Mouse (Mus musculus) ovary, postnatal 10 days (tissue): Measurements from ENCODE around the gene Pamr1.

Source experiments
- DNase-seq: peaks from one replicate; pipeline ENCODE4 v3.0.0; 2022; ENCODE audit warnings: low spot score

Gene Pamr1

DNA sequence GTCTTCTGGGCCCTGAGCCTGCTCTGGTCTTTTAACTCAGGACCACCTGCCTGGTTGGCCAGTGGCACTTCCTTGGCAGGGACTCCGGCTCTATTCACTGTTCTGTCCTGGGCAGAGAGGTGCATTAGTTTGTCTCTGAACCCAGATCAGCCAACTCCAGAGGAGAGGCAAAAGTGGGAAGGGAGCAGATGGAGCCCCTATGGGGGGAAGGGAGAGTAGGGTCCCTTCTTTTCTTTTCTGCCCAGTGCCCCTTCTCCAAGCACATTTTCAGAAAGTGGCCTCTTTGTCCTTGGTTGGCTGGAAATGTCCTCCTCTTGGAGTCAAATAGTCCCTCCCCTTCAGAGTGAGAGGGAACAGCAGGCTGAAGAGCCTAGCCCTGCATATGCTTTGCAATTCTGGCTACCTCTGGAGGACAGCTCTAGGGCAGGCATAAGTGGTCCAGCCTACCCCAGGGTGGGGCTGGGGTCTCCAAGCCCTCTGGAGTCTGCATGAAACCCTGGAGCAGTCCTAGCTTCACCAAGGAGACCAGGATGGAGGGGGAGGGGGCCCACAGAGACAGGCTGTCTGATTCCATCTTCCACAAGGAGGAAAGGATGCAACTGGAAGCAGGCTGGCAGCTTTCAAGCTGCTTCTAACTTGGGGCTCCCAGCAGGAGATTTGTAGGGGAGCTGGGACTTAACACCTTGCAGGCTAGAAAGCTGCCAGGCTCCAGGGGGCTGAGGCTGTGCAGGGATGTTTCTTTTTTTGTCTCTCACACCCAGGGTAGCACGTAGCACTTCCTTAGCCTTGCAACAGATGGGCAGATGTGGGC lies 49.3 kb downstream of the Pamr1 start:
- no peak for DNase-seq

DNA sequence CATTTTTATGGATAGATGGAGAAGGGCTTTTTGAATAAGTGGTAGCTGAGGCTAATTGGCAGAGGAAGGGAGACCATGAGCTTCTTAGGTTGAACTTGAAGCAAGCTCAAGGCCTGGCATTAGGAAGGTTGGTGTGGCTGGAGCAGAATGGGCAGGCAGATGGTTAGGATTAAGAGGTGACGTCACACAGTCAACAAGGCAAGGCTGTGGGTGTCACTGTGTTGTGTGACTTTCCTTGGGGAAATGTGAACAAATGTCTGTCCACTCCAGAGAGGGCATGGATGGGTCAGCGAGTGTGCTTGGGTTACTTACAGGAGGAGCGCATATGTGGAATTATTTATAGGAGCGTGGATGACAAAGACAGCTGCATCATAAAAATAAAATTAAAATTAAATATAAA lies 50.7 kb downstream of the Pamr1 start:
- DNase-seq, result no peak

GRCm38 (mm10) chr2:102610485-102610884 lies 60.7 kb downstream of the Pamr1 start:
- DNase-seq, result no peak

- DNase-seq, result no peak
Observed at GRCm38 (mm10) chr2:102616637-102617036, 66.8 kb downstream of the Pamr1 start.

- DNase-seq, result no peak
Observed at GRCm38 (mm10) chr2:102620744-102621429, 71.1 kb downstream of the Pamr1 start.

DNA sequence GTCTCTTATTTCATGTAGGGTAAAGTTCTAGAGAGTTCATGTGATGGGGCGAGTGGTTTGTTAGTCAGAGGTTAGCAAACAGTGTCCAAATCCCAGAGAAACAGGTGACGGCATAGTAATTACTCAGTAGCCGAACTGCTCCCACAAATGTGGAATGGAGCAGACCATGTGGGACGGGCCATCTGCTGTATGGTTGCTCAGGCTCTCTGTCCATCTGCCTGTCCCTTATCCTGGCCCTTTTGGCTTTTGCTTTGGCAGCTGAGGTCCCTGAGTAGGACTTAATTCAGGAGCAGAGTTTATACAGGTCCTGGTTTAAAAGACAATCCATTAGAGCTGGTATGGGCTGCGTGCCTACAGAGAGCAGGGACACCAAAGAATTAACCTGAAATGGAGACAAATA lies 72.4 kb downstream of the Pamr1 start:
- no peak for DNase-seq

- no peak for DNase-seq
Observed at GRCm38 (mm10) chr2:102622943-102623342, 73.1 kb downstream of the Pamr1 start.

GRCm38 (mm10) chr2:102624538-102624937 lies 74.7 kb downstream of the Pamr1 start:
- DNase-seq, result no peak

- DNase-seq, result no peak
Observed at GRCm38 (mm10) chr2:102632361-102632760, 82.5 kb downstream of the Pamr1 start.

GRCm38 (mm10) chr2:102634010-102634409 lies 84.2 kb downstream of the Pamr1 start:
- no peak for DNase-seq

- DNase-seq, result no peak
Observed at GRCm38 (mm10) chr2:102635523-102636060, 85.8 kb downstream of the Pamr1 start.

- DNase-seq, result no peak
Observed at GRCm38 (mm10) chr2:102636116-102636600, 86.3 kb downstream of the Pamr1 start.

DNA sequence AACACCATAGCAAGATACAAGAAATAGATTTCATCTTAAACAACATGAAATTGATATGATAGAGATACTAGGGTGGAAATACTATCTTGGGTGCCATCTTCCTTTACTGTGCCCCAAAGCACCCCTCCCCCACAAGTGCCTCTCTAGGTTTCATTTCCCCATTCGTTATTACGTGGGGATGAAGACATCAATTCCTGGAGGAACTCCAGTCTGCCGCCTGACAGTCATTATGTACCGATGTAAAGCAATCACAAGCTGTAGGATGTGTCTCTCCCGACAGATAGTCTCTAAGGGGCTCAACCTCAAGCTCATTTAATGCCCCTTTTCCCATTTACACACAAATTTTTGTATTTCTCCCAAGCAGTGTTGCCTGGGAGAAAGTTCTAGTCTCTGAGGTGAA lies 88.3 kb downstream of the Pamr1 start:
- no peak for DNase-seq

- DNase-seq, result no peak
Observed at GRCm38 (mm10) chr2:102638690-102639089, 88.9 kb downstream of the Pamr1 start.

DNA sequence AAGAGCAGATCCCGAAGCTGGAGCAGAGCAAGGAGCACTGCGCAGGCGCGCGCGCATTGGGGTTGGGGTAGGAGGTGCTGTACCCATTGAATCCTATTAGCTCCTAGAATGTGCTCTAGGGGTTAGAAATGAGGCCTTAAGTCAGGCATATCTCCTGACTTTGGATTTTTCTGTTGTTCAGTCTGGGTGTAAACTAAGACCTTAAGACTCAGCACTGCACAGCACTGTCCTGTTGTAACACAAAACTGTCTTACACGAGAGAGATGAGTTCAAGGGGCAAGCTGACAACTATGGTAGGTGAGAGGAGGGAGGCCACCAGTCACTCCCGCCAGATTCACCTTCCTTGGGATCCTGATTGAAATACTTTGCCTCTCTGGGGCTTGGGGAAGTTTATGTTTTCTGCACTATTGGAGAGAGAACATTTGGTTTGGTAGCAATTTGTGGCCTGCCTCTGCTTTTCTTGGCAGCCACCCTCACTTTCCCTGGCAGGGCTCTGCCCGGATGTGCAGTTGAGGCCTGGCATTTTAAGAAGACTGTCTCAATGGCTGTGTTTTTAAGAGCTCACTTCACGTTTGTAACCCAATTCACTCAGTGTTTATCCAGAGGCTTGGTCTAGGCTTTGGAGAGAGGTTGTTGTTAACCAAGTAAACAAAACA lies 99.2 kb downstream of the Pamr1 start:
- DNase-seq, result no peak

GRCm38 (mm10) chr2:102650322-102650721 lies 100.5 kb downstream of the Pamr1 start:
- no peak for DNase-seq

- no peak for DNase-seq
Observed at GRCm38 (mm10) chr2:102655966-102656725, 106.3 kb downstream of the Pamr1 start.

DNA sequence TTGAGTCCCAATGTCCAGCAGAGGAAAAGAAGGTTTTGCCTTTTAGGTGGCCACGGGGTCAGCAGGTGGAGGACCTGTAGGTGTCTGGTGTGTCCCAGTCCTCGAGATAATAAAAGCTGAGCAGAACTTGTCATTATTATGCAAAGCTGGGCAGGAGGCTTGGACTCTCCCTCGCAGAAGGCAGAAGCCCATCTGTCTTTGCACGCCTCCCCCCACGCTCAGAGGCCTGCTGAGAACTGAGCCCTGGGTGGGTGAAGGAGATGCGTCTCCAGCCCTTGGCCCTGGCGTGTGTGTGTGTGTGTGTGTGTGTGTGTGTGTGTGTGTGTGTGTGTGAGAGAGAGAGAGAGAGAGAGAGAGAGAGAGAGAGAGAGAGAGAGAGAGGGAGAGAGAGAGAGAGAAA lies 107.9 kb downstream of the Pamr1 start:
- DNase-seq, result no peak

GRCm38 (mm10) chr2:102658163-102658660 lies 108.4 kb downstream of the Pamr1 start, which contains the start of gene Slc1a2:
Gene Slc1a2 (plus strand): TSS chr2:102658659.
- DNase-seq, result no peak

- peak; percentile 10 for DNase-seq
Observed at GRCm38 (mm10) chr2:102658661-102659520, 109.1 kb downstream of the Pamr1 start.

- DNase-seq, result no peak
Observed at GRCm38 (mm10) chr2:102659521-102659830, 109.7 kb downstream of the Pamr1 start.
